Mouse (Mus musculus) activated CD4-positive, CD25-positive, alpha-beta regulatory T cell, adult 4 months (primary cell): ENCODE results near the gene Synrg. TPM values are rescaled to one million over a fixed set of nuclear protein-coding genes. Genes with fewer than 3 reads are reported as not detected.

Source experiments
- ATAC-seq: one replicate; pipeline ENCODE4 v1.8.0; 2017
- polyA plus RNA-seq, 2 experiments: library from polyadenylated mRNA; unstranded; fragments of 100-300 nt; shearing (Covaris generic); gene quantifications; one replicate each; pipeline ENCODE4 v1.2.1; 2017

Gene Synrg
- polyA plus RNA-seq, 2 experiments from 2014 or later = 10.4 to 10.8 TPM

DNA sequence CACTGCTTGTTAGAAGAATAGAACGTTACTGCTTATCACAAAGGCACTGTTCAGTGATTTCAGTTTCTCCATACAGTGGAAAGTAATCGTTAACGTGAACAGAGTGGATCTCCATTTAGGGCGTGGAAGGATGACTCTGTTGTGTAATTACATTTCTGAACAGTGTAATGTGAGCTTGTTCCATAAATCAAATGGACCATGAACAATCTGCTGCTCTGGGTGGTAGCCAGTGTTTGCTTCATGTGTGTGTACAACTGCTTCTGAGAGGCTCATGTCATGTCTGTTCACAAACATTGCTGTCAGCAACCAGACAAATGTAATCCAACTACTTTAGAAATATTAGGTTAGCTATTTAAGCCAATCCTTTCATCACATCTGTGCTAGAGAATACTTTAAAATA is 27.5 kb downstream of the Synrg start:
- ATAC-seq = no peak

DNA sequence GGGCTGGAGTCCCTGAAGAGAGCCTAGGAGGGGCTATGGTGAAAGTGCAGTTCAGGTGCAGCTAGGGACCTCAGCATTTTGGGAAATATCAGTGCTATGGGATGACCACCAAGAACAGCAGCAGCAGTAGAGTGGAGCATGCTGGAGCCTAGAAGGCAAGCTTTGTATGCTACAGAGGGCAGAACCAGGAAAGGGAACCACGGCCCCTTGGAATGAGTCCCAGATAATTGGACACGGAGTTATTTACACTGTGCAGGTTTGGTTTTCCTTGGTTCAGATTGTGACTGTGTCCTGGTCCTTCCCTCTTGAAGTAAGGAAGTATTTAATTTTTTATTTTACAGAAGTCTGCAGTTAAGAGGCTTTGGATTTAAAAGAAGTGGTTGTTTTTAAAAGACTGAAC is 29.2 kb downstream of the Synrg start:
- no peak for ATAC-seq

DNA sequence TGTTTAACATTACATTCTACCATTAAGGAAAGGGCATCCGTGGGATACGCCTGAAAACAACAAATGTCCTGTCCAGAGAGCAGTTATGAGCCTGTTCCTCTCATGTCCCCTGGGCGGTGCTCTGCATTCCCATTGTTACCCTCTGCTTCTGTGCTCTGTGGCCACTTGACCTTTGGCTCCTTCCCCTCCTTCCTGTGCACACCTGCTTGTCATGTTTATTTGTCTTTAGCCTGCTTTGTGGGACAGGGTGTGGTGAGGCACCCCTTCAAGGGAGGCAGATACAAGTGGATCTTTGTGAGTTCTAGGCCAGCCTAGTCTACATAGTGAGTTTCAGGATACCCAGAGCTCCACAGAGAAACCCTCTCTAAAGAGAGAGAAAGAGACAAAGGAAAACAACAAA is 30.3 kb downstream of the Synrg start:
- ATAC-seq = no peak

DNA sequence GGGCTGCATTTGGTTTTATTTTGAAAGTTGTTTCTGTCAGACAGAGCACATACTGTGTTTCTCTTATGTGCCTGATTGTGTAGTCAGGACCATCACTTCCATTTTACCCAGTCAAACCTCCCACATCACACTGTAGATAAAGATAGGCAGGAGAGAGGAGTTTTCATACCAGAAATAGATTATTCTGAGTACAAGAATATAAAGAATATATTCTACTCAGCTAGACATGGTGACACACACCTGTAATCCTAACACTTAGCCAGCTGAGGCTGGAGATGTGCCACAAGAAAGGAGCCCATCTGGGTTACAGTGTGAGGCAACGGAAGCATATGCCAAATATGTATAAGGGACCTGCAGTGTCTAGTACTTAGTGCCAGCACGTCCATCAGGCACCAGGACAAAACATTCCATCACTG is 31.3 kb downstream of the Synrg start:
- ATAC-seq = no peak

DNA sequence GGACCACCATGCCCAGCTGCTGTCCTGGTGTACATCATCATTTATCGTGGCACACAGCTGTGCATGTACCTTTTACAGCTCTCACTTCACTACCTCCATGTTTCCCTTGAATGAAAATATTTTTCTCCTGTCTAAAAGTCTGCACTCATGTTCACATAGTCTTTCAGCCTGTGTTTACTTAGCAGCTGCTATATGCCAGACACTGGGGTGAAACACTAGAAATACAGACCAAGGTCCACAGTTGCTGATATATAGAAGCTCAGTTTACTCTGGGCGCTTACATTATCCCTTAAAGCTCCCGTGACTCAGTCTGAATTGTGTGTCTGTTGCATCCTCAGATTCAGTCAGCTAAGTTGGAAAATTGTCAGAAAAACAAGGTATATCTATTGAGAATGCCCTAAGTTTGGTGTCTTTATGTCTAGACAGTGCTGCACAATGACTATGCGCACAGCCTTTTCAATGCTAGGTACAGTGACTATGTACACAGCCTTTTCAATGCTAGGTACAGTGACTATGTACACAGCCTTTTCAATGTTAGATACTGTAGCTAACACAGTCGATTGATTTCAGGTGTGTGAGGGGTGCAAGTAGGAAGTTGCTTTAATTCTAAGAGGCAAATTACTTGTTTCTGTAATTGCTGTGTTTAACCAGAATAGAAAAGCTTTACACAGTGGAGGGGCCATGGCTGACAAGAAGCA is 33.1 kb downstream of the Synrg start:
- no peak for ATAC-seq

DNA sequence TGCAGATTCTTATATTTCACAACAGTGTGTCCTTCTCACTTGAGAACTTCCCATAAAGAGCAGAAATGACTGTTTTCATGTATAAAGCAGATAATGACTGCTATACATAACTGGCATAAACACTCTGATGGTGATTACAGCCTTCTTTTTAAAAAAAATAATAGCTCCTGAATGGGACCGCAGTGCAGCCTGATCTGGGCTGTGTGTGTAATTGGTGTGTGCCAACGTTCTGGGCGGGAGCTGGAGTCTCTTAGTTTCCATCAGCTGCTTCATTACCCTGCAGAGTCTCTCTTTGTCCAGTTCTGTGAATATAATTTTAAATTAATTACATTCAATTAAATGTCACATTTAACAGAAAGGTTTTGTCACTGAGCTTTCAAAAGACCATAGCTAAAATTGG is 34.8 kb downstream of the Synrg start:
- ATAC-seq = no peak

DNA sequence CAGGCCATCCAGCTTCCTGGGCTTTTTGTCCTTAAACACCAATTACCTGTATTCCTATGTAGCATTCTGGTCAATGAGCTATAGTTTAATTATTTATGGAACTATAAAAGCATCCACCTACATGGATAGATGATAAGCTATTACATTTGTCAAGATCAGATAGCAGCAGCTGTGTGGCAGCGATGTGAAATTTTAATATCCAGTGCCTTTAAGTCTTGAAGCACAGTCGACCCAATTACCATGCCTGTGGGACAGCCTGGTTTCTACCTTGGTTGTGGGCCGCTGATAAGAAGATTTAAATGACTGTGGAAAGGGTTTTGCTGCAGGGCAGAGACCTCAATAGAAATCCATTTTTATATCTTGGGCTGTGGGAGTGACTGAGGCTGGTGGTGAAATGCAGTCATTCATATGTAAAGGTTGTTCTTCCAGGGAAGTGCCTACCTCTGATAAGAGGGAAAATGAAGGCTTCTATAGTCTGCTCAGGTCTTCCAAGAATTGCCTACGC is 35.2 kb downstream of the Synrg start:
- ATAC-seq = no peak

DNA sequence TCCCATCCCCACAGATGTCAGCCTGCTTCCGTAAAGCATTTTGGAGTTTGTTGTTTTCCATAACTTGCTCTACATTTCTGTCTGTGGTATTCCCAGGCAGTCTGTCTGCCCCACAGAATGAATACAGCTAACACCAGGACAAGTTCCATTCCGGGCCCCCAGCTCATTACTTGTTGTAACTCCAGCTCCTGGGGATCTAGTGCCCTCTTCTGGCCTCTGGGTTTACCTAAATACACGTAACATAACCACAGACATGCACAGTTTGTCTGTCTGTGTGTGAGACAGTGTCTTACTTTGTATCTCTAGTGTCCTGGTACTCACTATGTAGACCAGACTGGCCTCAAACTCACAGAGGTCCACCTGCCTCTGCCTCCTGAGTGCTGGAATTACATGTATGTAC is 37.0 kb downstream of the Synrg start:
- ATAC-seq = no peak

DNA sequence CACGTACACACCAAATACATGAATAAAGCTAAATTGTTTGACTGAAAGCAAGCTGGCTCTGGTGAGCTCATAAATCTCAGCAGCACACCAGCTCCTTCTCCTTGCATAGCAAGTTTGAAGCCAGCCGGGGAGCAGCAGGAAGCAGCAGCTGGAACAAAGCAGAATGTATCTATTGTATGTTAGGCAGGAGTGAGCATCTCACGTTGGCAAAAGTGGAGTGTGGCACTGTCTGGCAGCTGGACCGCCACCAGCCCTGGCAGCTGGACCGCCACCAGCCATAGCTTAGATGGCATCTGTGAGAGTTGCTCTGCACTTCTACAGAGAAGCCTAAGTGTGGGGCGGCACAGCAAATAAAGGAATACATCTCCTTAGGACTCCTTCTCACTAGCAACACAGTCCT is 39.8 kb downstream of the Synrg start:
- no peak for ATAC-seq

DNA sequence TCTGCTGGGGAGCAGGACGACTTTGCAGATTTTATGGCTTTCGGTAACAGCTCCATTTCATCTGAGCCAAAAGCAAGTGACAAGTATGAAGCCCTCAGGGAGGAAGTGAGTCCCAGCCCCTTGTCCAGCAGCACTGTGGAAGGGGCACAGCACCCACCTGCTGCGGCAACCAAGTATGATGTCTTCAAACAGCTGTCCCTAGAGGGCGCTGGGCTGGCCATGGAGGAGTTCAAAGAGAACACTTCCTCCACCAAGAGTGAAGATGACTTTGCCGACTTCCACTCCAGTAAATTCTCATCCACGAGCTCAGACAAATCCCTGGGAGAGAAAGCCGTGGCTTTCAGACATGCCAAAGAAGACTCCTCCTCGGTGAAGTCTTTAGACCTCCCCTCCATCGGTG is 44.8 kb downstream of the Synrg start:
- no peak for ATAC-seq

DNA sequence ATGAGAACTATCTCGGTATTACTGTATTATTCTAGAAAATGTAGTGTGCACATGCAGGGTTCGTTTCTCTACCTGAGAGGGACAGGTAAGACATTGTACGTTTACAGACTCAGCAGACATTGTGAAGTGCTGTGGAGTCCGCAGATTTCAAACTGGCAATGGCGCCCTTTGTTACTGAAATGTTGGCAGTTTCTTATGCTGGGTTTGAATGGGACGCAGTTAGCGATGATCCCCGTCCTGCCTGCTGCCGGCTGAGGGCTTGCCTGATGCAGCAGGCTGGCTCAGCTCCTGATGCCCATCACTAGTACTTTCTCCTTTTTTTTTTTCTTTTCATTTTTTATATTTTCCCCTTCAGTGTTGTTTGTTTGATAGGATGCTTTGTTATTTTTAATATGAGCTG is 46.2 kb downstream of the Synrg start:
- no peak for ATAC-seq

DNA sequence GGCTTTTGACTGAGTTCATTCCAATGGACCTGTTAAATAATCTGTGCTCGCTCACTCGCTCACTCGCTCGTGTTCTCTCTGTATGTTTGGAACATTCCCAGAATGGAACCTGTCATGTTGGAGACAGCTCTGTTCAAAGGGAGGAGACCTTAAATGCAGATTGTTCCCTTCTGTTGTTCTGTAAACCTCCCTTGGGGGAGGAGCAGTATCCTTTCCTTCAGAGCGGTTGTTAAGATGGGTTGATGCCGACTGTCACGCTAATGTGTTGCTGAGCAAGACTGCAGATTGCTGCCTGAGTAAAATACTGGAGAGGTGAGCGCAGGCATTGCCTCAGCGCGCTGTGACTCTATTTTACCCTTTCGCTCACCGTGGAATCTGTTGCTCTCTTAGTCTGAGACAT is 46.8 kb downstream of the Synrg start:
- ATAC-seq = no peak

DNA sequence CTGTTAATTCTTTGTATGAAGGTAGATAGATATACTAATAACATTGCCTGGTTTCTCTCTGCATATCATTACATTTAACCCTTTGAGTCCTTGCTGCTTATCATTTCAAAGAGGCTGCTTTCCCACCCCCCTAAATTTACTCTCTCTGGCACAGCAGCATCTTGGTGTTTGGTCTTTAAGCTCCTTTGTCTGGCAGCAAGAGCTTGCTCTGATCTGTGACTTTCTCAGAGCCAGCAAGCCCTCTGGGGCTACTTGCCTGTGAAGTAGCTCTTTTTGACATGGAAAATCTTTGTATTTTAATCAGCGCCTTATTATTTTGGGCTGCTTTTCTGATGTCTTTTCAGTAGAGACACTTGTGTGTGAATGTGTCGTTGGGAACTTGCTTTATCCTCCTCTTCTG is 47.3 kb downstream of the Synrg start:
- ATAC-seq = no peak

DNA sequence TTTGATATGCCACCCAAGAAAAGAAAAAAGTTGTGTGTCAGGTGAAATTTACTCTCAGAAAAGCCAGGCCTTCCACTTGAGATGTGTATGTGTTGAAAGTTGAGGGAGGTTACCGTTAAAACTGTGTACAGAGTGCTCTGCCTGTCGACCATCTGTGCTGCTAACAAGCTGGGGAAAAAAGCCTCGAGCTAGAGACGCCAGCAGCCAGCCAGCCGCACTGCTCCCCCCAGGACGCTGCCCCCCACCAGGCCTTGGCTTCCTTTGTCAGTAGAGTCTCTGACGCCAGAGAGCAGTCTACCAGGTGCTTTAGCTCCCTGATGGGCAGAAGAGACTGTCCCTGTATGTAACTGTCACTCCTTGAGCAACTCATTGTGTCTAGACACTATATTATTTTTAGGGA is 48.9 kb downstream of the Synrg start:
- no peak for ATAC-seq

DNA sequence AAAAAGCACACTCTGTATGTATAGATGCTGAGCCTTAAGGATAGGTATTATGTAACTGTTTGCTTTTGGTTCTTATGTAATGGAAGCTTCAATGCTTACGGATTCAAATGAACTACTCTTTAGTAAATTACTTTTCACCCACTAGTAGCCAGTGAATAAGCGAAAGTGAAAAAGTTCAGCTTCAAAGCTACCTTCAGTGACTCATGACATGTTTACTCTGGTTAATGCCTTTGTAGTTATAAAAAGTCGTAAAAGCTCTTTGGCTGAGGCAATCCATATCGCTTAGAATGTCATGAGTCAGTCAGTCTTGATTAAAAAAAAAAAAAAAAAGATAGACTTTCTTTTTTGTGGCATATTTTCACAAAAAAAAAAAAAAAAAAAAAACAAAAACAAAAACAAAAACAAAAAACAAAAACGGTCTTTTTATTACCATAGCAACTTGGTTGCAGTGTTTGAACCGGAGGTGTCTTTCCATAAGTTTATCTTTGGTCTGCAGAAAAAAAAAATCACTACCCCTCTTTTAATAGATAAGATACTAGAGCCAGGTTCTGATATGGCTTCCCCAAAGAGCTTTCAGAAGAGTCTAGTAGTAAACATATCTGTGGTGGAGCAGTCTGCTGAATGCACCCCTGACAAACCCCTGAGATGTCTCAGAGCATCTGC is 52.0 kb downstream of the Synrg start:
- no peak for ATAC-seq

DNA sequence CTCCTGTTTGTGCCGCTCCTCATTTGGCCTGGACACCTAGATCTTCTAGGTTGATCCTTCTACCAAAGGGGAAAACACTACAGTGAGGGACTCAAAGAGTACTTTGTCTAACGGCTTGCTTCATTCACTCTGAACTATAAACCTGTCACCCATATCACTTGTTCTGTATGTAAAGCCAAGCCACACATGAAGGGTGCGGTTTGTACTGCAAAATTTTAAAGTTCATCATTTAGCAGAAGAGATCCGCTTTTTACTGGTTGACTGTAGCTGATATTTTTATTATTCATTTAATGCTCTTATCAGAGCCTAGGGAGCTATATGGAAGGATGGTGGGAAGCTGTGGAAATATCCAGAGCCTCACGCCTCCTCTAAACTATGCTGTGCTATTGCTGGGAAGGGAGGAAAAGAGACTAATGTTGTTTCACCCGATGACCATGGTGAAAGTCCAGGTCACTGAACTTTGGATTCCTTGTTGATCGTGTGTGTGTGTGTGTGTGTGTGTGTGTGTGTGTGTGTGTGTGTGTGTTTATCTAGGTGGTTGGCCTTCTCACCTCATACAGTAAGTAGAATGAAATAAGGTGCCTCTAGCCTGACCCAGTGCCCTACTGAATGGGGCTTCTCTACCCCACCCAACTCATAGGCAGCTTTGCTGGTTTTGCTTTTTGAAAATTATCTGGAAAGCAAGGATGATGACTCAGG is 52.7 kb downstream of the Synrg start:
- ATAC-seq = no peak

DNA sequence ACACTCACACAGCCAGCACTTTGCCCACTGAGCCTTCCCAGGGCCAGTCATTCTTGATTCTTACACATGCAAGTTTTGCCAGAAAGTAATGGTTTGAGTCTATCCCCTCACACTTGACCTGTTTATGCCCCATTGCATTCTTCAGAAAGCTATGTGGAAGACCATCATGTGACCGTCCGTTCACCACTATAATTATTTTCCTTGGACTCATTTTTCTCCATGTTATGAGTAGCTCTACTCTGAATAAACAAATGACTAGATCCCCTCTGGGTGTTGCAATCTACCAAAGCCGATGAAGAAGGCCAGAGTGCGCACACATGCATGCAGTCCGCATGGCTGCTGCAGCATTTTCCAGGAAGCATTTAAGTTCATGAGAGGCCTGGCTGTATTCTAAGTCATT is 63.0 kb downstream of the Synrg start:
- no peak for ATAC-seq

DNA sequence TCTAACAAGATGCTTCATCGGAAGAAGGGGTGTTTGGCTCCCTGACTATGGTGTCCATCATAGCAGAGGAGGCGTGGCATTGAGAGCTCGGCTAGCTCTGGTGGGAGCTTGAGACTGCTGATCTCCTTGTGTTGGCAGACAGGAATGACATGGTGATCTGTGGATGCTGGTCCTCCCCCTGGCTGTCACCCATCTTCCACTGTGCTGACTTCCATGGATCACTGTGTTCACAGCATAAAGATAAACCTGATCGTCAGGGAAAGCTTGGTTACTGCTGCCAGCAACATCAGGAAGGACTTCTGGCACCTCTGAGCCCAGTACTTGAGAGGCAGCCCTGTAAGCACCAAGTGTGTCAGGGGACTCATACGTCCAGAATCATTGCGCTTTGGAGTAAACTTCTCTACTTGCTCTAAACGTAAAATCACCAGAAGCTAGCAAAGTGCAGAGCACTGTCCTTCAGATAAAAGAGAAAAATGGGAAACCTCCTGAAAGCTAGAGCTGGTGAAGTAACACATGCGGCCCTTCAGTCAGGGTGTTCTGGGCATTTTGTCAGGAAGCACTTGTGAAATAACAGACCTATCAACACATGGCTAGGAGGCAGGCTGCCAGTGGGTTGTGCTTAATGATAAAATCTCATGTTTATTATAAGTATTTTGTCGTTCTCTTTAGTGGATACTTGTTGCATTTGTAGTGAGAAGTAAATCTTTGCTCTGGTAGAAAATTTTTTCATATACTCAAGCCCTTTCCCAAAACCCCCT is 64.2 kb downstream of the Synrg start:
- ATAC-seq = no peak

DNA sequence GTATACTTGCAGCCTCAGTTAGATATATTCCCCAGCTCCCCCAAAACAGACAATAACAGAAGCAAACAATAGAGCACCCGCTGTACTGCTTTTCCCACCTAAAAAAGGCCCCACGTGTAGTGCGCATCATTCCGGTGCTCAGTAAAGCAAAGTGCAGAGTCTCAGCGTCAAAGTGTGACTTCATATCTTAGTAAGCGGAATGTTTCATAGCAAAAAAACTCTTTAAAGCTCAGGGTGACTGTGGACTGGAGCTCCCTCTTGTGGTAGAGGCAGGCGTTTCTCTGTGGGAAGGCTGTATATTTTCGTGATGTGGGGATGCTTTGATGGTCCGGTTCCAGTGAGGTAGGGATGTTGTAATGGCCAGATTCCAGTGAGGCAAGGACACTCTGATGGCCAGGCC is 67.7 kb downstream of the Synrg start:
- no peak for ATAC-seq

DNA sequence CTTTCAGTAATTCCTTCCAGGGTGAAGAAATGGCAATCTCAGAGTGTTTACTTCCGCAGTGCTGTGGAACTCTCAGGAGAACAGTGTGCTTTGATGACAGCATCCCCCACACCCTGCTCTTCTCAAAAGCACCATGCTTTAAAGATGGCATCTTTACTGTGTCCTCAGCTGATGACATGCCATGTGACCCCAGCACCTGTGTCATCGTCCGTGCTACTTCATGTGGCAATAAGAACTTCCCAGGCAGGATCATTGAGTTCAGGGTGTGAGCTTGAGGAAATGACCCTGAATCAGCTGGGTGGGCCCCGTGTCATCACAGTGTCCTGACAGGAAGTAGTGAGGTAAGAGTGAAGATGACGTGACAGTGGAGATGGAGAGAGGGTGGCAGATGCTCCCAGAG is 68.3 kb downstream of the Synrg start:
- ATAC-seq = no peak

DNA sequence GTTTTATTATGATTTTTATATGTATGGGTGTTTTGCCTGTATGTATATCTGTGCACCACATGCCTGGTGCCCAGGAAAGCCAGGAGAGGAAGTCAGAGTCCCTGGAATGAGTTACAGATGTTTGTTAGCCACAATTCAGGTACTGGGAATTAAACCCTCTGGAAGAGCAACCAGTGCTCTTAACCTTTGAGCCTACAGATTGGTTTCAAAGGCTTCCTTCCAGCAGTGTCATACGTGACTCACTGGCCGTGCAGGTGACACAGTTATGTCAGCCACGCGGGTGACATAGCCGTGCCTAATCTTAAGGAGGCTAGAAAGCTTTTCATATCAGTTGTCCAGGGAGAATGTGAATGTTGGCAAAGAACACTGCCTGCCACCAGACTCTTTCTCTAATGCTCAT is 69.4 kb downstream of the Synrg start:
- ATAC-seq = no peak

DNA sequence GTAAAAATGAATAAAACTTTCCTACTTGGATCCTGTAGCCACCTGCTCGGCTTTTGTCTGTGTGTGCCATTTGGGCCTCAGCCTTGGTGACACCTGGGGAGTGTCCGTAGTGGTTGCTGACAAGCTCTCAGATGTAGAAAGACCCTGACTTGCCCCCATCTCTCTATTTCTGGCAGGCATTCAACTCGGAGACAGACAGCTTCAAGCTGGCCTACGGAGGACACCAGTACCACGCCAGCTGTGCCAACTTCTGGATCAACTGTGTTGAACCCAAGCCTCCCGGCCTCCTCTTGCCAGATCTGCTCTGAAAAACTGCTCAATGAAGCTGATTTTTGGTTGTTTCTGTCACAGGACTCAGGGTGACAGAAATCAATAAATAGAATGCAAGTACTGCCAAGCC is 76.4 kb downstream of the Synrg start:
- no peak for ATAC-seq
